Mouse (Mus musculus): ENCODE data around the gene Nectin3. TPM values are rescaled to one million over a fixed set of nuclear protein-coding genes. Genes with fewer than 3 reads are reported as not detected.

Gene Nectin3
- 53.9 and 61.1 TPM in 2 replicates for polyA plus RNA-seq (2016; fragmentation: Nextera tagmentation; extraction: Ambion mirVana)

DNA sequence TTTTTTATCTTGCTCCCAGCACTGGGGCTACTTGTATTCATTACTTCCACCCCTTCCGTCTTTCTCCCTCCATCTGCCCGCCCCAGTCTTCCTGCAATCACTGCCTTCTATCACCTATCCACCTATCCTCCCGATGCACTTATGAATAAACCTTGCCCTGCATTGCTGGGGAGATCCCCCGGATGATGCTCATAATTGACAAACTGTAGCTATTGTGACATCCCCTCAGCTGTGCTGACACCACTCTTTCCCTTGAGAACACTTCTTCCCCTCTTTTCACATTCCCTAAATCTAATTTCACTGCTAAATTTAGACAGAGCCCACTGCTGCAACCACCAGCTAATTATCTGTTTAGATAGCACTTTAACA, at the start of gene Nectin3:
Nectin3 (minus strand) TSS at position 105 of the 369 bp plus-strand sequence.
- ATAC-seq (ENCODE audit: low FRiP score), result no peak
- Histone ChIP-seq H3K4me2 (peak within 1 kb of the TSS; percentile 90), H3K9ac (peak within 1 kb of the TSS; percentile 95), H3K27ac (peak within 1 kb of the TSS; percentile 94), H3K36me3 (replicated peaks) (no peaks in the 10 kb centered on the region), H3K4me1 (peaks cover 25% of the 10 kb centered on the region), H3K27me3 (no peaks in the 10 kb centered on the region), H3K4me3 (replicated peaks) (peak within 1 kb of the TSS; percentile 91), H3K9me3 (no peaks in the 10 kb centered on the region)
- 3% methylated on average over 4 of the region's 4 CpGs for WGBS

GRCm38 (mm10) chr16:46538092-46538491, 39.8 kb upstream of the Nectin3 start:
- H3K9me3 ChIP-seq, result no peaks in the 10 kb centered on the region
- no peaks in the 10 kb centered on the region for H3K36me3 ChIP-seq (replicated peaks)
- no peak overlapping the region for H3K9ac ChIP-seq
- H3K4me3 ChIP-seq (replicated peaks), result no peak overlapping the region
- H3K27ac ChIP-seq, result no peak overlapping the region
- H3K4me2 ChIP-seq, result no peak overlapping the region
- 86% methylated on average over 3 of the region's 3 CpGs for WGBS
- ATAC-seq (ENCODE audit: low FRiP score), result no peak
- no peaks in the 10 kb centered on the region for H3K27me3 ChIP-seq
- no peaks in the 10 kb centered on the region for H3K4me1 ChIP-seq

DNA sequence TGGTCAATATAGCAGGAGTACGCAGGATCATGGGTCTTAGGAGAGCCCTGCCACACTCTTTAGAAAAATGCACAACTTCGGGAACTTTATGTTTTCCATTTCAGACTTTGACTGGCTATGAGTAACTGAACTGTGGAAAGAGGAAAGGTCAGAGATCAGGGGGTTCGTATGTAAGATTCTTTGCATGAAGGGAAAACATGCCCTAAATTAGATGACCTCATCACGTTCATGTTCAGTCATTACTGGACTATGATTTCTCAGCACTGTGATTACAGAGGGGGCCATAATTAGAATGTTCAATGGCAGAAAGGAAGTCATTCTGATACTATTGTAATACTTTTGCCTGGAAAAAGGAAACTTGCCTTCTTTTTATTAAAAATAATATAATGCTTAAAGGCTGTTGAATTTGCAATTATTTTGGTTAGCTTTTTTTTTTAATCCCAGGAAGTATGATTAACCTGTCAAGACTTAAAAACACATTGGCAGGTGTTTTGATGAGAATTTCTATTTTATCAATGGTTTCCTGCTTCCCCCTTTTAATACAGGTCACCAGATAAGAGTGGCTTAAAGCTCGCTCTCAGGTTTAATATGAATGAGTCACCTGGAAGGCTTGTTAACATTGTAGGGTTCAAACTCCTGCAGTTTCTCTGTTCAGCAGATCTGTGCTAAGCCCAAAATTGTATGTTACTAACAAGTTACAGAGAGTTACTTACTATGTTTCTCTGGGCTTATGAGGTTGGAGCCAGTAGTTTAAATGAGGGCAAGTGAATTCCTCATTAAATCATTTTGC, 34.3 kb upstream of the Nectin3 start:
- no peaks in the 10 kb centered on the region for H3K27me3 ChIP-seq
- no peaks in the 10 kb centered on the region for H3K9me3 ChIP-seq
- H3K36me3 ChIP-seq (replicated peaks), result no peaks in the 10 kb centered on the region
- no peak overlapping the region for H3K4me2 ChIP-seq
- H3K4me3 ChIP-seq (replicated peaks), result no peak overlapping the region
- H3K9ac ChIP-seq, result no peak overlapping the region
- peaks cover 5% of the 10 kb centered on the region; the same call in 1 of the 2 replicates for H3K4me1 ChIP-seq
- 81% methylated on average over 5 of the region's 5 CpGs for WGBS
- no peak overlapping the region for H3K27ac ChIP-seq
- ATAC-seq (ENCODE audit: low FRiP score), result no peak

- no peak overlapping the region for H3K9ac ChIP-seq
- WGBS, result 50% methylated on average over 3 of the region's 3 CpGs
- H3K27ac ChIP-seq, result no peak overlapping the region
- H3K4me2 ChIP-seq, result no peak overlapping the region
- H3K27me3 ChIP-seq, result no peaks in the 10 kb centered on the region
- H3K4me3 ChIP-seq (replicated peaks), result no peak overlapping the region
- peaks cover 5% of the 10 kb centered on the region; the same call in 1 of the 2 replicates for H3K4me1 ChIP-seq
- no peaks in the 10 kb centered on the region for H3K9me3 ChIP-seq
- ATAC-seq (ENCODE audit: low FRiP score), result peak; percentile 86
- H3K36me3 ChIP-seq (replicated peaks), result no peaks in the 10 kb centered on the region
Measured at GRCm38 (mm10) chr16:46531023-46531422, 32.7 kb upstream of the Nectin3 start.

GRCm38 (mm10) chr16:46520885-46521417, 22.6 kb upstream of the Nectin3 start:
- Histone ChIP-seq H3K4me1 (no peaks in the 10 kb centered on the region), H3K27ac (no peak overlapping the region), H3K9ac (no peak overlapping the region), H3K4me2 (no peak overlapping the region), H3K4me3 (replicated peaks) (no peak overlapping the region), H3K27me3 (no peaks in the 10 kb centered on the region), H3K36me3 (replicated peaks) (no peaks in the 10 kb centered on the region), H3K9me3 (no peaks in the 10 kb centered on the region)
- ATAC-seq (ENCODE audit: low FRiP score), result no peak
- 79% methylated on average over 5 of the region's 5 CpGs for WGBS

DNA sequence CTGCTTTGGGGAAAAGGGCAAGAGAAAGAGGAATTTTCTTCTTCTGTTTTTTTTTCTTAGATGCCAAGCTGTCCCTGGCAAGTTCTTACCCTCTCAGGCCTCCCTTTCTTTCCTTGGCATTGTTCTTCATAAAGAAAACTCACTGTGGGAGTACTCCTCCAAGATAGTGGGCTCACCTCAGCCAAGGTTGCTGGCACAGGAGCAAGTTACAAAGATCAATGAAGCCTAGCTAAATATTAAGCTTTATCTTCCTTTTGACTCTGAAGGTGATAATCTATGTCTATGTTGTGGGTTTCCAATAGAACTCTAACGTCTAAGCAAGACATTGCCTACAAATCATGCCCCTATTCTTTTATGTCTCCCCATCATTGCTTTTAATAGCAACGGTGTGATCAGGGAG, 21.3 kb upstream of the Nectin3 start:
- no peaks in the 10 kb centered on the region for H3K9me3 ChIP-seq
- no peak overlapping the region for H3K9ac ChIP-seq
- no peaks in the 10 kb centered on the region for H3K4me1 ChIP-seq
- no peaks in the 10 kb centered on the region for H3K36me3 ChIP-seq (replicated peaks)
- H3K4me3 ChIP-seq (replicated peaks), result no peak overlapping the region
- ATAC-seq (ENCODE audit: low FRiP score), result no peak
- H3K27me3 ChIP-seq, result no peaks in the 10 kb centered on the region
- 84% methylated on average over 2 of the region's 2 CpGs for WGBS
- no peak overlapping the region for H3K4me2 ChIP-seq
- no peak overlapping the region for H3K27ac ChIP-seq

GRCm38 (mm10) chr16:46507944-46508333, 9.6 kb upstream of the Nectin3 start:
- 90% methylated on average over 3 of the region's 3 CpGs for WGBS
- no peak overlapping the region for H3K9ac ChIP-seq
- no peak overlapping the region for H3K27ac ChIP-seq
- 0 out of 2 replicates have a peak, but pooled peaks cover 3% of the 10 kb centered on the region for H3K27me3 ChIP-seq
- H3K9me3 ChIP-seq, result no peaks in the 10 kb centered on the region
- no peak overlapping the region for H3K4me3 ChIP-seq (replicated peaks)
- H3K36me3 ChIP-seq (replicated peaks), result no peaks in the 10 kb centered on the region
- no peak overlapping the region for H3K4me2 ChIP-seq
- ATAC-seq (ENCODE audit: low FRiP score), result no peak
- H3K4me1 ChIP-seq, result no peaks in the 10 kb centered on the region

DNA sequence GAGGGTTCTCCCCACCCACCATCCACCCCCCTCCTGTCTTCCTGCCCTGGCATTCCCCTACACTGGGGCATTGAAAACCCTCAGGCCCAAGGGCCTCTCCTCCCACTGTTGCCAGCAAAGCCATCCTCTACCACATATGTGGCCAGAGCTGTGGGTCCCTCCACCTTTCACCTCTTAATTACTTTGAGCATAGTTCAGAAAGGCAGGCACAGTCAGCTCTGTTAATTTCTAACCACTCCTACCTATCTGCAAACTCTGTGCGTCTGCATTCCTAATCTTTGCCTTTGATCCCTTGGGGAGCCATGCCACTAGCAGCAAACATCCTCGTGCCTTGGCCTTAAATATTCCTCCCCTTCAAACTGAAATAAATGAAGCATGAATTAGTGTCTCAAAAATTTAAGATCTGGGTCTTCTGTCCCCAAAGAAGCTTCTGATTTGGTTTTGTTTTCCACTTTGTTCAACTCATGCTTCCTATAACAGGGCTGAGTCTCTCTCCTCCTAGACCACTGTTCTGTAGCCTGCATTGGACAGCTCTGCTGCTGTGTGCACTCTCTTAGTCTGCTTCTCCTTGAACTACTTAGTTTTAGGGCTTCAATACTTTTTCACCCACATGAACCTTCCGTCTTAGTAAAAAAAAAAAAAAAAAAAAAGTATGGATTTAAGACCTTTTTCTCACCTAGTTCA, 9.1 kb upstream of the Nectin3 start:
- WGBS, result 58% methylated on average over 3 of the region's 3 CpGs
- no peaks in the 10 kb centered on the region for H3K4me1 ChIP-seq

DNA sequence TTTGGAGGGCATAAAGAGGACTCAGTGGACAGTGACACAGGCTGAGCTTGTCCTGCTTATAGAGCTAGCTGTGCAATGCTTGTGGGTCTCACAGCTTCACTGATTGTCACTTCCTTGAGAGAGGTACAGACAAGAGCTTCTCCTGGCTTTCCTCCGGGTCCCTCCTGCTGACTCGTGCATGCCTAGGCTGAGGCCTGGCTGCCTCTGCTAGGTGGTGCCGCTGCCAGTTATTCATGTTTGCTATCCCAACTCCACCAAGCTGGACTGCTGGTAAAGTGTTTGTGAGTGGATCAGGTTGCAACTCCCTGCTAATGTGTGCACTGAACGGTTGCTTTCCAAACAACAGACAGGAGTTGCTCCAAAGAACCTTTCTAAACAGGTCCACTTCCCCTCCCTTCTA, 5.7 kb upstream of the Nectin3 start:
- H3K9ac ChIP-seq, result no peak overlapping the region
- no peak overlapping the region for H3K4me2 ChIP-seq
- WGBS, result 81% methylated on average over 4 of the region's 4 CpGs
- no peak for ATAC-seq (ENCODE audit: low FRiP score)
- no peaks in the 10 kb centered on the region for H3K4me1 ChIP-seq
- 0 out of 2 replicates have a peak, but pooled peaks cover 3% of the 10 kb centered on the region for H3K27me3 ChIP-seq
- H3K36me3 ChIP-seq (replicated peaks), result no peaks in the 10 kb centered on the region
- no peak overlapping the region for H3K4me3 ChIP-seq (replicated peaks)
- no peaks in the 10 kb centered on the region for H3K9me3 ChIP-seq
- H3K27ac ChIP-seq, result no peak overlapping the region

More for the DNA sequence above, 9.1 kb upstream of the Nectin3 start:
- no peak for ATAC-seq (ENCODE audit: low FRiP score)
- Histone ChIP-seq H3K4me3 (replicated peaks) (no peak overlapping the region), H3K36me3 (replicated peaks) (no peaks in the 10 kb centered on the region), H3K4me2 (no peak overlapping the region), H3K27me3 (0 out of 2 replicates have a peak, but pooled peaks cover 3% of the 10 kb centered on the region), H3K9me3 (no peaks in the 10 kb centered on the region), H3K27ac (no peak overlapping the region), H3K9ac (no peak overlapping the region)

GRCm38 (mm10) chr16:46502311-46502710, 4.0 kb upstream of the Nectin3 start:
- ATAC-seq (ENCODE audit: low FRiP score), result no peak
- Histone ChIP-seq H3K9ac (no peak overlapping the region), H3K4me1 (peaks cover 10% of the 10 kb centered on the region), H3K4me3 (replicated peaks) (no peak overlapping the region), H3K9me3 (no peaks in the 10 kb centered on the region), H3K36me3 (replicated peaks) (no peaks in the 10 kb centered on the region), H3K27me3 (0 out of 2 replicates have a peak, but pooled peaks cover 3% of the 10 kb centered on the region), H3K4me2 (no peak overlapping the region), H3K27ac (no peak overlapping the region)
- 76% methylated on average over 2 of the region's 2 CpGs for WGBS

- ATAC-seq (ENCODE audit: low FRiP score), result no peak
- H3K27me3 ChIP-seq, result 0 out of 2 replicates have a peak, but pooled peaks cover 3% of the 10 kb centered on the region
- H3K4me1 ChIP-seq, result peaks cover 10% of the 10 kb centered on the region
Measured at GRCm38 (mm10) chr16:46500759-46501158, 2.4 kb upstream of the Nectin3 start.

GRCm38 (mm10) chr16:46497686-46498420, 472 bp downstream of the Nectin3 start:
- no peaks in the 10 kb centered on the region for H3K36me3 ChIP-seq (replicated peaks)
- peak overlapping the region; percentile 95 for H3K9ac ChIP-seq
- no peaks in the 10 kb centered on the region for H3K9me3 ChIP-seq
- no peaks in the 10 kb centered on the region for H3K27me3 ChIP-seq
- H3K4me3 ChIP-seq (replicated peaks), result peak overlapping the region; percentile 91
- under 1% methylated on average over 32 of the region's 32 CpGs for whole genome bisulfite sequencing
- no peak; the same call in 1 of the 2 replicates for ATAC-seq (ENCODE audit: low FRiP score)
- H3K4me1 ChIP-seq, result peaks cover 26% of the 10 kb centered on the region
- peak overlapping the region; percentile 90 for H3K4me2 ChIP-seq
- peak overlapping the region; percentile 94 for H3K27ac ChIP-seq

More at GRCm38 (mm10) chr16:46500759-46501158, 2.4 kb upstream of the Nectin3 start:
- Histone ChIP-seq H3K27ac (no peak overlapping the region), H3K4me3 (replicated peaks) (no peak overlapping the region), H3K36me3 (replicated peaks) (no peaks in the 10 kb centered on the region), H3K9ac (no peak overlapping the region), H3K4me2 (no peak overlapping the region), H3K9me3 (no peaks in the 10 kb centered on the region)
- 34% methylated on average over 3 of the region's 3 CpGs for WGBS
